Mouse (Mus musculus): ENCODE measurements around the gene Cped1. TPM values are rescaled to one million over a fixed set of nuclear protein-coding genes. Genes with fewer than 3 reads are reported as not detected.

Gene Cped1
- total and polyA plus RNA-seq, 3 experiments: not detected

GRCm38 (mm10) chr6:22213813-22214212 lies 228.1 kb downstream of the Cped1 start:
- H3K9ac ChIP-seq (ENCODE audit: control insufficient read depth, low read depth, low read length, poor library complexity, severe bottlenecking): no peak overlapping the region
- H3K4me1 ChIP-seq (ENCODE audit: control insufficient read depth in 1 of 2, insufficient read depth in 2 of 2, low read length in 2 of 2): no peaks in the 10 kb centered on the region
- TF ChIP-seq MYC (IDR thresholded peaks at IDR 0.05; ENCODE audit: low read depth, low read length): no peak
- TF ChIP-seq TBP (IDR thresholded peaks at IDR 0.05; ENCODE audit: low read depth, low read length): no peak
- H3K79me2 ChIP-seq (ENCODE audit: control insufficient read depth, insufficient read depth, low read length, poor library complexity): no peaks in the 10 kb centered on the region
- no peak overlapping the region for H3K4me3 ChIP-seq (ENCODE audit: control insufficient read depth in 1 of 2, insufficient read depth in 1 of 2, low read depth in 2 of 2, low read length in 2 of 2)
- no peak for DNase-seq (ENCODE audit: low read depth, low spot score)
- H3K9me3 ChIP-seq (replicated peaks; ENCODE audit: insufficient read depth, low read length): no peaks in the 10 kb centered on the region
- no peaks in the 10 kb centered on the region for H3K36me3 ChIP-seq (ENCODE audit: control insufficient read depth in 1 of 2, insufficient read depth in 2 of 2, low read length in 2 of 2)
- H3K27me3 ChIP-seq (ENCODE audit: control insufficient read depth in 1 of 2, insufficient read depth in 2 of 2, low read length in 2 of 2): no peaks in the 10 kb centered on the region; a peak in 2 of 4 replicates
- H3K27ac ChIP-seq (ENCODE audit: control insufficient read depth, low read depth, low read length): no peak overlapping the region

GRCm38 (mm10) chr6:22214665-22215064 lies 228.9 kb downstream of the Cped1 start:
- no peak for TF ChIP-seq NELFE (IDR thresholded peaks at IDR 0.05; ENCODE audit: low read depth, low read length)
- no peak for TF ChIP-seq POLR2AphosphoS5 (IDR thresholded peaks at IDR 0.05; ENCODE audit: borderline replicate concordance, low read depth, low read length)
- Histone ChIP-seq H3K9ac (ENCODE audit: control insufficient read depth, low read depth, low read length, poor library complexity, severe bottlenecking) (no peak overlapping the region), H3K4me1 (ENCODE audit: control insufficient read depth in 1 of 2, insufficient read depth in 2 of 2, low read length in 2 of 2) (no peaks in the 10 kb centered on the region), H3K79me2 (ENCODE audit: control insufficient read depth, insufficient read depth, low read length, poor library complexity) (no peaks in the 10 kb centered on the region), H3K27me3 (ENCODE audit: control insufficient read depth in 1 of 2, insufficient read depth in 2 of 2, low read length in 2 of 2) (no peaks in the 10 kb centered on the region; a peak in 2 of 4 replicates), H3K27ac (ENCODE audit: control insufficient read depth, low read depth, low read length) (no peak overlapping the region), H3K9me3 (replicated peaks; ENCODE audit: insufficient read depth, low read length) (no peaks in the 10 kb centered on the region), H3K4me3 (ENCODE audit: control insufficient read depth in 1 of 2, insufficient read depth in 1 of 2, low read depth in 2 of 2, low read length in 2 of 2) (no peak overlapping the region), H3K36me3 (ENCODE audit: control insufficient read depth in 1 of 2, insufficient read depth in 2 of 2, low read length in 2 of 2) (no peaks in the 10 kb centered on the region)
- DNase-seq (ENCODE audit: low read depth, low spot score): no peak

DNA sequence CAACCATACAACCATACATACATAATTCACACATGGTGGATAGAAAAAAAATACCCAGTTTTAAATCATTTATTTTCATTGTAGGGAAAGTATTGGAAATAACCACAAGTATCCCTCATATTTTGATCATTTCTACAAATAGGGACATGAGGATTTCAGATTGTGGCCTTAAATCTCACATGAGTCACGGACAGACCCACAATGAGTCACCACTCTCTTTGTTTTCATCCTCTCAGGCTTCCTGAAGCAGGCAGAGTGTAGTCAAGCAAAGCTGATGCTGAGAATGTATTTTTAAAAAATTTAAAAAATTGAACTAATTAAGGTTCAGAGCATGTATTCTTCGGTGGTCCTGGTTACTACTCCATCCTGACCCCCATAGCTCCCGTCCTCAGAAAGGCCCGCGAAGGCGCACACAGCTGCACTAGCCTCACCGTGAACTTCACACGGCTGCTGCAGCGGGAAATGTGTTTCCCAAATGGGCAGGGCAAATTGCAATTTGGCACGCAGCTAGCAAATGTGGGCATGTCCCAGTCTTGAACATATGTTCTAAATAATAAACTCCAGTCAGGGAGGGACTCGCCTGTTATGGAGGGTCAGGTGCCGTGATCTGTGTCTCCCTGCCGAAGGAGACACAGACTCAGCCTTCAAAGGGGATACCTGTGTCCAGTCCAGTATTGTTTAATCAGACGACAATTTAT lies 230.7 kb downstream of the Cped1 start:
- no peak for DNase-seq (ENCODE audit: low read depth, low spot score)
- H3K27me3 ChIP-seq (ENCODE audit: control insufficient read depth in 1 of 2, insufficient read depth in 2 of 2, low read length in 2 of 2): no peaks in the 10 kb centered on the region; a peak in 2 of 4 replicates
- no peaks in the 10 kb centered on the region for H3K79me2 ChIP-seq (ENCODE audit: control insufficient read depth, insufficient read depth, low read length, poor library complexity)
- no peaks in the 10 kb centered on the region for H3K36me3 ChIP-seq (ENCODE audit: control insufficient read depth in 1 of 2, insufficient read depth in 2 of 2, low read length in 2 of 2)
- no peak overlapping the region for H3K9ac ChIP-seq (ENCODE audit: control insufficient read depth, low read depth, low read length, poor library complexity, severe bottlenecking)
- TF ChIP-seq USF2 (IDR thresholded peaks at IDR 0.05; ENCODE audit: borderline replicate concordance in 1 of 2, insufficient read depth in 1 of 2, low read depth in 1 of 2, low read length in 2 of 2) (no peak), USF1 (IDR thresholded peaks at IDR 0.05; ENCODE audit: low read depth, low read length) (no peak), POLR2AphosphoS2 (IDR thresholded peaks at IDR 0.05; ENCODE audit: low read length) (no peak)
- H3K4me1 ChIP-seq (ENCODE audit: control insufficient read depth in 1 of 2, insufficient read depth in 2 of 2, low read length in 2 of 2): no peaks in the 10 kb centered on the region
- H3K27ac ChIP-seq (ENCODE audit: control insufficient read depth, low read depth, low read length): no peak overlapping the region
- H3K9me3 ChIP-seq (replicated peaks; ENCODE audit: insufficient read depth, low read length): no peaks in the 10 kb centered on the region
- H3K4me3 ChIP-seq (ENCODE audit: control insufficient read depth in 1 of 2, insufficient read depth in 1 of 2, low read depth in 2 of 2, low read length in 2 of 2): no peak overlapping the region

GRCm38 (mm10) chr6:22221134-22221533 lies 235.4 kb downstream of the Cped1 start:
- Histone ChIP-seq H3K36me3 (ENCODE audit: control insufficient read depth in 1 of 2, insufficient read depth in 2 of 2, low read length in 2 of 2) (no peaks in the 10 kb centered on the region), H3K9ac (ENCODE audit: control insufficient read depth, low read depth, low read length, poor library complexity, severe bottlenecking) (no peak overlapping the region), H3K4me3 (ENCODE audit: control insufficient read depth in 1 of 2, insufficient read depth in 1 of 2, low read depth in 2 of 2, low read length in 2 of 2) (no peak overlapping the region), H3K9me3 (replicated peaks; ENCODE audit: insufficient read depth, low read length) (no peaks in the 10 kb centered on the region), H3K4me1 (ENCODE audit: control insufficient read depth in 1 of 2, insufficient read depth in 2 of 2, low read length in 2 of 2) (no peaks in the 10 kb centered on the region), H3K79me2 (ENCODE audit: control insufficient read depth, insufficient read depth, low read length, poor library complexity) (no peaks in the 10 kb centered on the region), H3K27ac (ENCODE audit: control insufficient read depth, low read depth, low read length) (no peak overlapping the region), H3K27me3 (ENCODE audit: control insufficient read depth in 1 of 2, insufficient read depth in 2 of 2, low read length in 2 of 2) (no peaks in the 10 kb centered on the region; a peak in 1 of 4 replicates)
- DNase-seq (ENCODE audit: low read depth, low spot score): no peak
- TF ChIP-seq MEF2A (IDR thresholded peaks at IDR 0.05; ENCODE audit: extremely low read depth, insufficient replicate concordance, low read depth, low read length, poor library complexity, severe bottlenecking) (no peak), JUND (IDR thresholded peaks at IDR 0.05; ENCODE audit: low read depth, low read length) (no peak), ZMIZ1 (IDR thresholded peaks at IDR 0.05; ENCODE audit: low read depth, low read length) (no peak), MYB (IDR thresholded peaks at IDR 0.05; ENCODE audit: low read depth, low read length) (no peak), KAT2A (conservative IDR thresholded peaks at IDR 0.05; ENCODE audit: low read depth, low read length) (no peak)
